Mouse (Mus musculus): ENCODE results near the gene Ppp3ca. TPM values are rescaled to one million over a fixed set of nuclear protein-coding genes. Genes with fewer than 3 reads are reported as not detected.
"Not testable (repeated sequence)": the region's sequence is repeated elsewhere in the genome, so short reads cannot be mapped to it uniquely, and the experiment has no call there.

Gene Ppp3ca
- polyA plus RNA-seq, 1 experiment from 2014 or later, result 190 TPM

DNA sequence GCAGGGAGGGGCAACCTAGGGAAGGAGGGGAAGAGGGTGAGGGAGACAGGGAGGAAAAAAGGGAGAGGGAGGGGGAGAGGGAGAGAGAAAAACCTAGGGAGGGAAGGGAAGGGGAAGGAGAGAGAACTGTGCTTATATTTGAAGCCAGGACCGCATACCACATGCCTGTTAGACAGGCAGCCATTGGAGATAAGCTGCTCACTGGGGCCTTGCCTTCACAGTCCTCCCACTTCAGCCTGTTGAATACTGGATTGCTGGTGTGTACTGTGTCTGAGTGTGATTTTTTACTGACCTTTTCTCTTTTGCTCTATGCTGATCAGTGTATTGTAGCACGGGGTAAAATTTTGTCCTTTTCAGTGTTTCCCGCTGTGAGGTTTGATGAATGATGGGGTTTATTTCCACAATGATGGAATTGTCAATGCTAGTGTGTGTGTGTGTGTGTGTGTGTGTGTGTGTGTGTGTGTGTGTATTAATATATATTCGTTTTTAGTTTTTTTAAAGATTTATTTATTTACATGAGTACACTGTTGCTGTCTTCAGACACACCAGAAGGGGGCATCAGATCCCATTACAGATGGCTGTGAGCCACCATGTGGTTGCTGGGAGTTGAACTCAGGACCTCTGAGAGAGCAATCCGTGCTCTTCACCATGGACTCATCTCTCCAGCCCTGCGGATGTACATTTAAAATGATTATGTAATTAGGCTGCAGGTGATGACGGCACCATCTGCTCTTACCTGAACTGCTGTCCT is 20.0 kb downstream of the Ppp3ca start:
- Histone ChIP-seq H3K9me3 (replicated peaks) (no peaks in the 10 kb centered on the region), H3K4me2 (no peak overlapping the region), H3K36me3 (no peaks in the 10 kb centered on the region), H3K27me3 (replicated peaks) (no peaks in the 10 kb centered on the region), H3K4me1 (peaks cover 20% of the 10 kb centered on the region; the same call in 1 of the 2 replicates), H3K27ac (replicated peaks) (no peak overlapping the region), H3K4me3 (replicated peaks) (no peak overlapping the region), H3K9ac (replicated peaks) (no peak overlapping the region)
- no peak for ATAC-seq (ENCODE audit: low FRiP score)
- 90% methylated on average over 7 of the region's 7 CpGs for WGBS

- no peaks in the 10 kb centered on the region for H3K9me3 ChIP-seq (replicated peaks)
- H3K27me3 ChIP-seq (replicated peaks), result no peaks in the 10 kb centered on the region
- no peak overlapping the region for H3K4me3 ChIP-seq (replicated peaks)
- H3K36me3 ChIP-seq, result no peaks in the 10 kb centered on the region
- ATAC-seq (ENCODE audit: low FRiP score), result no peak
- H3K27ac ChIP-seq (replicated peaks), result no peak overlapping the region
- peaks cover 22% of the 10 kb centered on the region; the same call in 1 of the 2 replicates for H3K4me1 ChIP-seq
- 68% methylated on average over 7 of the region's 7 CpGs for WGBS
- H3K4me2 ChIP-seq, result no peak overlapping the region
- no peak overlapping the region for H3K9ac ChIP-seq (replicated peaks)
Measured at GRCm38 (mm10) chr3:136691984-136692383, 22.1 kb downstream of the Ppp3ca start.

DNA sequence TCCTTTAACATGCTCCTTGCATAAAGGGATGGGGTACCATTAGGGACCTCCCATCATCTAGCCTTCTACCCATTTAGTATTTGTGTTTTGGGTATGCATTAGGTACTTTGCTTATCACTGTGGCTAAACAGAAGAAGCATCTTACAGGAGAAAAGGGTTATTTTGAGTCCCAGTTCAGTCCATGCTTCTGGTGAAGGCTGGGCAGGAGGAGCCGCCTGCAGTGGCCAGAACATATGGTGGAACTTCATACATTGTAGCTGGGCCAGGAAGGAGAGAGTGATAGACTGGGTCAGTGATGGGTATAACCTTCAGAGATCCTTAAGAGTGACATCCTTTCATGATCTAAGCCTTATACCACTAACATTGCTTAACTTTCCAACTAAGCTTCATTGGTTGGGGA is 23.6 kb downstream of the Ppp3ca start:
- ATAC-seq (ENCODE audit: low FRiP score), result no peak
- Histone ChIP-seq H3K27me3 (replicated peaks) (no peaks in the 10 kb centered on the region), H3K36me3 (no peaks in the 10 kb centered on the region)

GRCm38 (mm10) chr3:136697626-136698191 is 27.8 kb downstream of the Ppp3ca start:
- no peak overlapping the region for H3K9ac ChIP-seq (replicated peaks)
- 75% methylated on average over 3 of the region's 3 CpGs for WGBS
- H3K27ac ChIP-seq (replicated peaks), result no peak overlapping the region
- no peak for ATAC-seq (ENCODE audit: low FRiP score)
- H3K27me3 ChIP-seq (replicated peaks), result no peaks in the 10 kb centered on the region
- peaks cover 5% of the 10 kb centered on the region; the same call in 1 of the 2 replicates for H3K4me1 ChIP-seq
- no peaks in the 10 kb centered on the region for H3K9me3 ChIP-seq (replicated peaks)
- no peaks in the 10 kb centered on the region for H3K36me3 ChIP-seq
- H3K4me3 ChIP-seq (replicated peaks), result no peak overlapping the region
- H3K4me2 ChIP-seq, result no peak overlapping the region

More for the DNA sequence above, 23.6 kb downstream of the Ppp3ca start:
- Histone ChIP-seq H3K4me3 (replicated peaks) (no peak overlapping the region), H3K4me1 (peaks cover 14% of the 10 kb centered on the region; the same call in 1 of the 2 replicates), H3K4me2 (no peak overlapping the region), H3K9ac (replicated peaks) (no peak overlapping the region), H3K27ac (replicated peaks) (no peak overlapping the region), H3K9me3 (replicated peaks) (no peaks in the 10 kb centered on the region)
- WGBS, result 100% methylated on average over 1 of the region's 1 CpGs

DNA sequence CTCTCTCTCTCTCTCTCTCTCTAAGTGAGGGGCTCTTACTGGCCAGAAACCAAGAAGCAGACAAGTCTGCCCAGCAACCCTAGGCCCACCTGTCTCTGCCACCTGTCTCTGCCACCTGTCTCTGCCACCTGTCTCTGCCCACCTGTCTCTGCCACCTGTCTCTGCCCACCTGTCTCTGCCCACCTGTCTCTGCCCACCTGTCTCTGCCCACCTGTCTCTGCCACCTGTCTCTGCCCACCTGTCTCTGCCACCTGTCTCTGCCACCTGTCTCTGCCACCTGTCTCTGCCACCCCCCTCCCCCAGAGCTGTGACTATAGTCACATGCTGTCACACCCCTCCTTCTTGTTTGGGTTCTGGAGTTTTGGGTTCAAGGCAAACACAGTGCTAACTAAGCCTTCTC is 29.8 kb downstream of the Ppp3ca start:
- not testable (repeated sequence) for H3K9ac ChIP-seq (replicated peaks); H3K4me2 ChIP-seq; H3K9me3 ChIP-seq (replicated peaks); H3K4me3 ChIP-seq (replicated peaks); H3K36me3 ChIP-seq; H3K27ac ChIP-seq (replicated peaks); H3K4me1 ChIP-seq; H3K27me3 ChIP-seq (replicated peaks); ATAC-seq (ENCODE audit: low FRiP score)

DNA sequence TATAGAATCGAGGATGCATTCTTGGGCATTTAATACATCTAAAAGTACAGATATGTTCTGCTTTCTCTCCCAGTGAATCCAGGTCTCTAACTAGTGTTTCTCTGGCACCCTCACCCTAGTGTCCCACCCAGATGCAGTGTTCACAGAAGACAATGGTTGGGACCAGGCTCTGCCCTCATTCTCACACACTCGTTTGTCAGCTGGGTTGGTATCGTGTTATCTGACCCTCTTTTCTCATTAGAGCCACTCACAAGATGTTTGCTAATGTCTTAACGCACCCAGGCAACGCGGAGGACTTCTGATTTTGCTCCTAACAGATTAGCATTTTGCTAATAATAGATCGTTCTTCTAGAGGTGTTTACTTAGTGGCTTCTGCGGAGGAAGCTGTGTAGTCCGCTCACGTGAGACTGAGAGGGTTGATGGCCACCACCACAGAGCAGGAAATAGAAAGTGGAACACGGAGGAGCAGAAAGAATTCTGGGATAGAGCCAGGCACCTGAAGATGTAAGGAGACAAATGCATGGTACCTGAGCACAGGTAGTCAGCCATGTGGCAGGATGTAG is 30.6 kb downstream of the Ppp3ca start:
- Histone ChIP-seq H3K4me2 (no peak overlapping the region), H3K36me3 (no peaks in the 10 kb centered on the region), H3K9ac (replicated peaks) (no peak overlapping the region), H3K4me1 (peaks cover 5% of the 10 kb centered on the region; the same call in 1 of the 2 replicates), H3K9me3 (replicated peaks) (no peaks in the 10 kb centered on the region), H3K27me3 (replicated peaks) (no peaks in the 10 kb centered on the region), H3K27ac (replicated peaks) (no peak overlapping the region), H3K4me3 (replicated peaks) (no peak overlapping the region)
- 79% methylated on average over 11 of the region's 11 CpGs for WGBS
- no peak for ATAC-seq (ENCODE audit: low FRiP score)

GRCm38 (mm10) chr3:136702861-136703260 is 32.9 kb downstream of the Ppp3ca start:
- H3K27me3 ChIP-seq (replicated peaks), result no peaks in the 10 kb centered on the region
- H3K4me1 ChIP-seq, result peaks cover 13% of the 10 kb centered on the region; the same call in 1 of the 2 replicates

DNA sequence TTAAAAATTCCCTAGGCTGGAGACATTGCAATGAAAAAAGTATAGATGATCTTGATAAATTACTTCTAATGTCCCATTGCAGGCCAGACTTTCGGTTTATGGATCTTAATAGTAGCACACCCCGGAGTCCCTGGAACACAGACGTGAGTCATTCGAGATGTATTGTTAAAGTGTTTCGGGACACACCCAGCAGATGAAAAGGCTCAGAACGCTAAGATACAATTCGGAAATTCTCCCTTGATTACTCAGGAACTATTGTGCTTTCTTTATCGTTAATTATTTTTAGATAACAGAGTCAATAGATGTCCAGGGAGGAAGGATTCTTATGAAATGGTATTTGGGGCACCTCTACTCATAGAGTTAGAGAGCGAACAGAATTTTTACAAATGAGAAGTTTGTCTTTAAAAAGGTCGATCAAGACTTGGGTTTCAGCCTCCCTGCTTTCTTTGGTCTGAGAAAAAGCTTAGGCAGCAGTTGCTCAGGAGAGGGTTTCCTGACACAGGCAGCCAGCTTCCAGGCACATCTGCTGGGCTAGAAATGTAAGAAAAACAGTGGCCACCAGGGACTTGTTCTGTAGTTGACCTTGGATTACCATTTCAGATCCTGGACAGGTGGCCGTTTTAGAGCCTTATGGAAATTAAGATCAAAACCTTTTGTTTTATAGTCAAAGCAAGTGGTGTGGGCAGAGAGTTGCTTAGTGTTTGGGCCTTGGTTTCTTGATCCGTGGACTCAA is 34.8 kb downstream of the Ppp3ca start:
- Histone ChIP-seq H3K4me1 (peaks cover 13% of the 10 kb centered on the region; the same call in 1 of the 2 replicates), H3K27ac (replicated peaks) (no peak overlapping the region), H3K4me3 (replicated peaks) (no peak overlapping the region), H3K36me3 (no peaks in the 10 kb centered on the region), H3K4me2 (no peak overlapping the region), H3K27me3 (replicated peaks) (no peaks in the 10 kb centered on the region), H3K9ac (replicated peaks) (no peak overlapping the region), H3K9me3 (replicated peaks) (no peaks in the 10 kb centered on the region)
- 57% methylated on average over 12 of the region's 12 CpGs for WGBS
- no peak for ATAC-seq (ENCODE audit: low FRiP score)

More at GRCm38 (mm10) chr3:136702861-136703260, 32.9 kb downstream of the Ppp3ca start:
- no peak overlapping the region for H3K27ac ChIP-seq (replicated peaks)
- no peaks in the 10 kb centered on the region for H3K36me3 ChIP-seq
- no peaks in the 10 kb centered on the region for H3K9me3 ChIP-seq (replicated peaks)
- H3K4me2 ChIP-seq, result no peak overlapping the region
- H3K4me3 ChIP-seq (replicated peaks), result no peak overlapping the region
- no peak overlapping the region for H3K9ac ChIP-seq (replicated peaks)
- WGBS, result 84% methylated on average over 2 of the region's 2 CpGs
- ATAC-seq (ENCODE audit: low FRiP score), result no peak

- 76% methylated on average over 4 of the region's 4 CpGs for WGBS
- no peak overlapping the region for H3K4me3 ChIP-seq (replicated peaks)
- H3K4me1 ChIP-seq, result peaks cover 13% of the 10 kb centered on the region; the same call in 1 of the 2 replicates
- H3K9me3 ChIP-seq (replicated peaks), result no peaks in the 10 kb centered on the region
- no peak overlapping the region for H3K9ac ChIP-seq (replicated peaks)
- no peak for ATAC-seq (ENCODE audit: low FRiP score)
- H3K36me3 ChIP-seq, result no peaks in the 10 kb centered on the region
- no peak overlapping the region for H3K4me2 ChIP-seq
- no peak overlapping the region for H3K27ac ChIP-seq (replicated peaks)
- no peaks in the 10 kb centered on the region for H3K27me3 ChIP-seq (replicated peaks)
Measured at GRCm38 (mm10) chr3:136706048-136706447, 36.1 kb downstream of the Ppp3ca start.

DNA sequence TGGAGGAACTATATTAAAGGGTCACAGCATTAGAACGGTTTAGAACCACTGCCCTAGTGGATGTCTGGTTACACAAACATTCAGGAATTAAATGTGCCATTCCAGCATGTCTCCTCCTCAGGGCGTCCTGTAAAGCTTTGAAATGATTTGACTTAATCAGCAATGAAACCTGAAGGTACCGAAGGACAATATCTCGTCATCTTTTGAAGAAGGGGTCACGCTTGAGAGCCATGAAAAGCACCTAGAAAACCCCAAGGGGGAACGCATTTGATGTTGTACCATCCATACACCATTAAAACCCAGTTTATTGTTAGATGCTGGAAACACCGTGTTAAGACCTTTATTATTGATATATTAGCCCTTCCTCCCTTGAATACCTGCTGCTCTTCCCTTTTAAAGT is 36.8 kb downstream of the Ppp3ca start:
- Histone ChIP-seq H3K27me3 (replicated peaks) (no peaks in the 10 kb centered on the region), H3K4me1 (peaks cover 13% of the 10 kb centered on the region; the same call in 1 of the 2 replicates), H3K36me3 (no peaks in the 10 kb centered on the region), H3K9me3 (replicated peaks) (no peaks in the 10 kb centered on the region), H3K4me3 (replicated peaks) (no peak overlapping the region), H3K27ac (replicated peaks) (no peak overlapping the region), H3K4me2 (no peak overlapping the region), H3K9ac (replicated peaks) (no peak overlapping the region)
- ATAC-seq (ENCODE audit: low FRiP score), result no peak
- 64% methylated on average over 7 of the region's 7 CpGs for WGBS

DNA sequence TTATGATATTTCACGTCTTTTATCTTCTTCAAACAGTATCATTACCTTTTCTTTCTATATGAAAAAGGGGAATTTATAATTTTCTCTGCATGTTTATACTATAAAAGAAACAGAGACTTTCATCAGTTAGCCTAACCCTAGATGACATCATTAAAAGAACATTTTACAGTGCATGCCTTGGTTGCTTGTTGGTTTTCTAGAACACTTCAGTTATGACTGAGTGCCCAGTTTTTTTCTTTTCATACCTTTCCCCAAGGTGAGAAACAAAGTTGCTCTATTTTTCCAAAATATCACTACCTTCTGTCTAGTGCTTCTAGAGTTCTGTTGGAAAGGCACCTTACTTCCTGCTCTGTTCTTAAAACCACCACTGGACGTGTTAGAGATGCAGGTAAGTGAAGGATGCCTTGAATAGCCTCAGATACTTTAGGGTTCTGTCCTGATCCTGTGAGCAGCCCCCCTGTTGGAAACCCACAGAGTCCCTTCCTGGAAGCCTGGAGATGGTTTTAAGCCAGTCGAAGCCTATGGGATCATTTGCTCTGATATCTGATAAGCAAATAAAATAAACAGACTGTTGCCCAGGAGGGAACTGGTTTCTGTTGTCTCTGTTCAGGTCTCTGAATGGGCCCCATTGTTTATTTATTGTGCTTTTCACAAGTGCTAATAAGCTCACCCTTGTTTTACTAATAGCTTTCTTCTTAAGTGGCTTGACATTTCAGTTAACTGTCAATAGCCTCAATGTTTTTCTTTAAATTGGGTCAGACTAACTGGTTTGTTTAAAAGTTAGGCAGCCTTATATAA is 37.5 kb downstream of the Ppp3ca start:
- no peak for ATAC-seq (ENCODE audit: low FRiP score)
- Histone ChIP-seq H3K4me3 (replicated peaks) (no peak overlapping the region), H3K27ac (replicated peaks) (no peak overlapping the region), H3K4me1 (peaks cover 13% of the 10 kb centered on the region; the same call in 1 of the 2 replicates), H3K9ac (replicated peaks) (no peak overlapping the region), H3K36me3 (no peaks in the 10 kb centered on the region), H3K27me3 (replicated peaks) (no peaks in the 10 kb centered on the region), H3K4me2 (no peak overlapping the region), H3K9me3 (replicated peaks) (no peaks in the 10 kb centered on the region)
- 51% methylated on average over 3 of the region's 3 CpGs for WGBS
